In genomic region chr4:150106637-150107036, GRCm38 (mm10) we compare ENCODE assay signal across 20 mouse cellular contexts. TPM values are rescaled to one million over a fixed set of nuclear protein-coding genes. Genes with fewer than 3 reads are reported as not detected.
"Had no signal": no experiment of that assay in that cellular context is flagged by ENCODE, and none has a peak within 500 bp of the region (broad histone marks: within the 10 kb centered on the region; RNA-seq: fewer than 3 reads in every experiment).

No protein-coding gene starts in this region.

- H3K9me3 ChIP-seq: limb, embryonic 10.5 days; lung, embryonic 15.5 days; midbrain, embryonic 15.5 days; neural tube, embryonic 15.5 days had no signal

- H3K27me3 ChIP-seq: lung, embryonic 15.5 days; midbrain, embryonic 15.5 days; neural tube, embryonic 15.5 days had no signal

- DNase-seq: kidney, adult 18-20 months; kidney, postnatal 10 days; kidney, postnatal 4 days; right cerebral cortex, adult 18-20 months; right cerebral cortex, postnatal 25 days; thymus, postnatal 36 days had no signal

- H3K4me3 ChIP-seq: layer of hippocampus, adult 2 months; left cerebral cortex, adult 2 months; limb, embryonic 10.5 days; lung, embryonic 15.5 days; midbrain, embryonic 15.5 days; neural tube, embryonic 15.5 days had no signal

- H3K4me1 ChIP-seq: lung, embryonic 15.5 days; midbrain, embryonic 15.5 days; neural tube, embryonic 15.5 days had no signal

- ATAC-seq: midbrain, embryonic 15.5 days had no signal

- H3K36me3 ChIP-seq: limb, embryonic 10.5 days; lung, embryonic 15.5 days; midbrain, embryonic 15.5 days; neural tube, embryonic 15.5 days had no signal

RNA-seq across cellular contexts. Expression of gene Slc2a5, which starts 12.4 kb away (rescaled TPM):
- total RNA-seq: megakaryocyte progenitor cell, adult 5-6 weeks had no signal

RNA-seq across cellular contexts. Expression of gene Slc2a7, which starts 42.1 kb away (rescaled TPM):
- total RNA-seq: layer of hippocampus, adult 2 months; layer of hippocampus, postnatal 10 days; left cerebral cortex, adult 2 months; monocyte, adult 5-6 weeks had no signal
- polyA plus RNA-seq: kidney, embryonic 14.5 days; limb, embryonic 10.5 days; limb, embryonic 14.5 days; liver, embryonic 11.5 days; lung, embryonic 15.5 days; midbrain, embryonic 11.5 days; midbrain, embryonic 15.5 days; neural tube, embryonic 15.5 days; thymus, postnatal 0 days had no signal
